Mouse (Mus musculus): ENCODE measurements around the gene Hacl1.

DNA sequence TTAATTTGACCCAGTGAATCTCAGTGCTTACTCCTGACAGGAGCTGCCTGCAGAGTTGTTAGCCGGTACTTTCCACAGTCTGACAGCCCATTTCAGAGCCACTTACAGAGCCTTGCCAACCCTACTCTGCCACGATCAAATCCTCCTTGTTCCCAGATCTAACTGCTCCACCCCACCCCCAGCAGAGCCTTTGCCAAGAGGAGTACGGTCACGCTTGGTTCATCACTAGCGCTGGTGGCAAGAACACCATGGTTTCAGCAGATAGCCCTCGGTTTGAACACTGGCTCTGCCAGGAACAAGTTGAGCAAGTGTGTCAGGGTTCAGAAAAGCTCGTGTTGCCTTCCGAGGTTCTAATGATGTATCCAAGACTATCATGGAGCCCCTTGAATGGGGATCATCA, 54.6 kb downstream of the Hacl1 start:
- TF ChIP-seq CTCF (IDR thresholded peaks at IDR 0.05; ENCODE audit: low read depth, low read length) (no peak), POLR2A (IDR thresholded peaks at IDR 0.05; ENCODE audit: insufficient read depth, low read length) (no peak)

Data from ES-Bruce4 (cell line).